Mouse (Mus musculus): Measurements from ENCODE around the gene Ppp1r9a. TPM values are rescaled to one million over a fixed set of nuclear protein-coding genes. Genes with fewer than 3 reads are reported as not detected.

The Ppp1r9a gene
- polyA plus RNA-seq, 2 experiments: 2.6 to 3.0 TPM

DNA sequence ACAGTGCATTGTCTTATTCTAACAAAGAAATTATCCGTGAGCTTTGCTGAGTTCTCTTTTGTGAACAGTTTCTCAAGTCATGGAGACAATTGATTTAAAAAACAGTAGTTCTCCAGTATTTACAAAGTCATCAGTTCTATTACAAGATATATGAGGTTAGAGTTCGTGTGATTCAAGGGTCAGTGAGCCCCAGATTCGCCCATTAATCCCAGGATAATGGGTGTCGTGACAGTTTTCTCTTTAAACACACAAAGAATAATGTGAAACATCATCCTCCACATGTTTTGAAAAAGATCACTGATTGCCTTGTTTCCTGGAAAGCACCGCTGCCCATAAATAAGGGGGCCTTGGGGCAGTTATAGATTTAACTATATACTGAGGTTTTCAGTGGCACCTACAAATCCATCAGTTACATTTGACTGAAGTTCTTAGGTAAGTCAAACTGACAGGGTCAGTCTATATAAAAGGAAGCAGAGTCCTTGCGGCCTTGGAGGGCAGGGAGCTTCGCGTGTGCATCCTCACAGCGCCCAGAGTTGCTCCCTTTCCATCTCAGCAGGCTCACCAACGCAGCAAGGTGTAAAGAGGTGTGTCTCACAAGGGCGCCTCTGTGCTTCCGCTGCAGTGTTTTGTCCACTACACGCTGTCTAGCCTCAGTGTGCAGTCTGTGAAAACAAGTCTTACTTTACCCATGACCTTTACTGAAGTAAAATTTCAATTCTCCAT, 126.6 kb downstream of the Ppp1r9a start:
- Histone ChIP-seq H3K27ac (no peak overlapping the region), H3K27me3 (ENCODE audit: control insufficient read depth, insufficient read depth, low read length) (no peaks in the 10 kb centered on the region), H3K4me3 (ENCODE audit: insufficient read depth in 1 of 2, low read depth in 2 of 2, low read length in 2 of 2) (no peak overlapping the region), H3K9ac (replicated peaks) (no peak overlapping the region), H3K4me1 (replicated peaks; ENCODE audit: control insufficient read depth in 2 of 2, insufficient read depth in 2 of 2, low read length in 1 of 2) (no peaks in the 10 kb centered on the region), H3K36me3 (replicated peaks; ENCODE audit: control insufficient read depth, insufficient read depth, low read depth) (no peaks in the 10 kb centered on the region), H3K4me2 (ENCODE audit: low read depth) (no peak overlapping the region), H3K9me3 (ENCODE audit: control insufficient read depth, low read length) (no peaks in the 10 kb centered on the region)
- TF ChIP-seq CTCF (IDR thresholded peaks at IDR 0.05; ENCODE audit: low read depth) (no peak), EP300 (IDR thresholded peaks at IDR 0.05; ENCODE audit: low read depth) (no peak)
- no peak for DNase-seq (ENCODE audit: low read depth in 3 of 3, low spot score in 3 of 3)
- no peak for ATAC-seq (ENCODE audit: insufficient read depth)
- 67% methylated on average over 13 of the region's 13 CpGs for WGBS (ENCODE audit: insufficient replicate concordance)

DNA sequence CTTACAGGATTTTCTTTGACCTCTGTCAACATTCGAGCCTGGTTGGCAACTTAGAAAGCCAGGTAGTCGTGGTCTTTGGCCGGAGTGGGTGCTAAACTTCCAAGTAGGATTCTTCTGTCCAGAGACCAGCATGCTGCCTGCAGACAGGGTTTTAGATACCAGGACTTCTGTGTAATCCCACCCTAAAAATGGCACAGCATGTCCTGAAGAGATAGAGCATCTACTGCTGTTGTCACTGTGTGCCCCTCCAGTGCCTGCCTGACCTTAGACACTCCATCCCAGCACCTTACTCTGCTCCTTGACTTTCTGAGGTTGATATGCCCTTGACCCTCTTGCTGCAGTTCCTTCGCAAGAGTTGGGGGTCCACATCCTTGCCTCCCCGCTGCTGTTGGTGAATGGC, 127.2 kb downstream of the Ppp1r9a start:
- Histone ChIP-seq H3K27me3 (ENCODE audit: control insufficient read depth, insufficient read depth, low read length) (no peaks in the 10 kb centered on the region), H3K4me1 (replicated peaks; ENCODE audit: control insufficient read depth in 2 of 2, insufficient read depth in 2 of 2, low read length in 1 of 2) (no peaks in the 10 kb centered on the region), H3K9me3 (ENCODE audit: control insufficient read depth, low read length) (no peaks in the 10 kb centered on the region), H3K27ac (no peak overlapping the region), H3K36me3 (replicated peaks; ENCODE audit: control insufficient read depth, insufficient read depth, low read depth) (no peaks in the 10 kb centered on the region), H3K4me2 (ENCODE audit: low read depth) (no peak overlapping the region), H3K9ac (replicated peaks) (no peak overlapping the region), H3K4me3 (ENCODE audit: insufficient read depth in 1 of 2, low read depth in 2 of 2, low read length in 2 of 2) (no peak overlapping the region)
- no peak for TF ChIP-seq CTCF (IDR thresholded peaks at IDR 0.05; ENCODE audit: low read depth)
- TF ChIP-seq EP300 (IDR thresholded peaks at IDR 0.05; ENCODE audit: low read depth): no peak
- WGBS (ENCODE audit: insufficient replicate concordance): 76% methylated on average over 5 of the region's 5 CpGs
- no peak for ATAC-seq (ENCODE audit: insufficient read depth)
- no peak for DNase-seq (ENCODE audit: low read depth in 3 of 3, low spot score in 3 of 3)

DNA sequence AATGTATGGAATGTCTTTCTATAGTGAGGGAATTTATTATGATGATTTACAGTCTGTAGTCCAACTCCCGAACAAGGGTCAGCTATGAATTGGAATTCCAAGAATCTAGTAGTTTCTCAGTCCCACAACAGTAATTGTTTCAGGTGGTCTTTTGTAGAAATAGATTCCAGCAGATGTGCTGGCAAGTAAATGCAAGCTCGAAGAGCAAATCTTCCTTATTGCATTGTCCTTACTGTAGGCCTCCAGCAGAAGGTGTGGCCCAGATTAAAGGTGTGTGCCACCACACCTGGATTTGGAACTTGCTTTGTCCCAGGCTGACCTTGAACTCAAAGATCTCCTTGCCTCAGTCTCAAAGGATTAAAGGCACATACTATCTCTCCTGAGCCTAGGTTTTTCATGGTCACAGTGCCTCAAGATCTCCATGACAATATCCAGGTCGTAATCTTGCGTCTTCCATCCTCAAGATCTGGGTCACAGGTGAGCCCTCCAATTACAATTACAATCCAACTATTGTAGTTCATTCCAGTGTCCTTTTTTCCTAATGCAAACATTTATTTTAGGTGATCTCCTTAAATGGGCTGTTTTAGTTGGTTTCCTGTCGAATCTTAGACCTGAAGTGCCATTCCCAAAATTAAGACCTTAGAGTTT, 130.4 kb downstream of the Ppp1r9a start:
- no peaks in the 10 kb centered on the region for H3K27me3 ChIP-seq (ENCODE audit: control insufficient read depth, insufficient read depth, low read length)
- no peak overlapping the region for H3K4me3 ChIP-seq (ENCODE audit: insufficient read depth in 1 of 2, low read depth in 2 of 2, low read length in 2 of 2)
- no peak overlapping the region for H3K9ac ChIP-seq (replicated peaks)
- H3K27ac ChIP-seq: no peak overlapping the region
- no peak for DNase-seq (ENCODE audit: low read depth in 3 of 3, low spot score in 3 of 3)
- TF ChIP-seq EP300 (IDR thresholded peaks at IDR 0.05; ENCODE audit: low read depth) (no peak), CTCF (IDR thresholded peaks at IDR 0.05; ENCODE audit: low read depth) (no peak)
- H3K9me3 ChIP-seq (ENCODE audit: control insufficient read depth, low read length): no peaks in the 10 kb centered on the region
- no peak for ATAC-seq (ENCODE audit: insufficient read depth)
- no peaks in the 10 kb centered on the region for H3K4me1 ChIP-seq (replicated peaks; ENCODE audit: control insufficient read depth in 2 of 2, insufficient read depth in 2 of 2, low read length in 1 of 2)
- no peaks in the 10 kb centered on the region for H3K36me3 ChIP-seq (replicated peaks; ENCODE audit: control insufficient read depth, insufficient read depth, low read depth)
- H3K4me2 ChIP-seq (ENCODE audit: low read depth): no peak overlapping the region
- 73% methylated on average over 5 of the region's 5 CpGs for WGBS (ENCODE audit: insufficient replicate concordance)

DNA sequence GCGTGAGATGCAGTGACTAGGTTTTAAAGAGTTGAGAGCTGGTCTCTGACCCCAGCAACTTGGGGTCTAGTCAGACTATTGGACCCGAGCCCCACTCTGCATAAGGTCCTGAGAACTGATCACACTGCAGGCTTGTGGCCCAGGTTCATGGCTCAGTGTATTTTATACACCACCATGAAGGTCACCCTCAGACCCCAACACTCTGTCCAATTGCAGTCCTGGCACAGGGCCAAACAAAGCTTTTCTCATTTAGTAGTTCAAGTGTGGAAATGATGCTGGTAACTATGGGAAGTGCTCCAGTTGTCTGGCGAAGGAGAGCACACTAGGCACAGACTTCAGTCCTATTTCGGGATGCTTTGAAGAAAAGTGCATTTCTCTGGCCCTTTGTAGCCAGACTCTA, 134.5 kb downstream of the Ppp1r9a start:
- Histone ChIP-seq H3K9me3 (ENCODE audit: control insufficient read depth, low read length) (no peaks in the 10 kb centered on the region), H3K36me3 (replicated peaks; ENCODE audit: control insufficient read depth, insufficient read depth, low read depth) (no peaks in the 10 kb centered on the region), H3K27me3 (ENCODE audit: control insufficient read depth, insufficient read depth, low read length) (no peaks in the 10 kb centered on the region), H3K4me2 (ENCODE audit: low read depth) (no peak overlapping the region), H3K4me3 (ENCODE audit: insufficient read depth in 1 of 2, low read depth in 2 of 2, low read length in 2 of 2) (no peak overlapping the region), H3K27ac (no peak overlapping the region), H3K9ac (replicated peaks) (no peak overlapping the region), H3K4me1 (replicated peaks; ENCODE audit: control insufficient read depth in 2 of 2, insufficient read depth in 2 of 2, low read length in 1 of 2) (no peaks in the 10 kb centered on the region)
- DNase-seq (ENCODE audit: low read depth in 3 of 3, low spot score in 3 of 3) (no peak), ATAC-seq (ENCODE audit: insufficient read depth) (no peak)
- 65% methylated on average over 4 of the region's 4 CpGs for WGBS (ENCODE audit: insufficient replicate concordance)
- TF ChIP-seq CTCF (IDR thresholded peaks at IDR 0.05; ENCODE audit: low read depth) (no peak), EP300 (IDR thresholded peaks at IDR 0.05; ENCODE audit: low read depth) (no peak)

DNA sequence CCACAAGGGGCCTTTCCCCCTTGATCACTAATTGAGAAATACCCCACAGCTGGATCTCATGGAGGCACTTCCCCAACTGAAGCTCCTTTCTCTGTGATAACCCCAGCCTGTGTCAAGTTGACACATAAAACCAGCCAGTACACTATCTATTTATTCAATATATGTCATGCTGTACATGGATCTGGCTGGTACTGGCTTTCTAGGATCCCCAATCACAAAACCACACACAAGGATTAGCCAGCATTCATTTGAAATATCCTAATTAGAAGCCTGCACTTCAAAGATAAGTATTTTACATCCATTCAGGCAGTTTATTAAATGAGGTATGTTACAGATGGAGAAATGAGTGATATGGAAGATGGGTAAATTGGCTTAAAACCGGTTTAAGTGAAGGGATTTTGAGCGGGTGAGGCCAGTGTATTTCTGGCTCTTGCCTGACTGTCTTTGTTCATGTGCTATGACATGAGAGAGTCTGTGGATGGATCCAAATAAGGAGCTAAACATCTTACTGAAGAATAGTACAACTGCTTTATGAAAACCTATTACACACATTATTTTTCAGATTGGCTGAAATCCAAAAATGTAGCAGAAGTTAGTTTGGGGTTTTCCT, 135.5 kb downstream of the Ppp1r9a start:
- Histone ChIP-seq H3K36me3 (replicated peaks; ENCODE audit: control insufficient read depth, insufficient read depth, low read depth) (no peaks in the 10 kb centered on the region), H3K4me3 (ENCODE audit: insufficient read depth in 1 of 2, low read depth in 2 of 2, low read length in 2 of 2) (no peak overlapping the region), H3K27me3 (ENCODE audit: control insufficient read depth, insufficient read depth, low read length) (no peaks in the 10 kb centered on the region), H3K4me2 (ENCODE audit: low read depth) (no peak overlapping the region), H3K9ac (replicated peaks) (no peak overlapping the region), H3K9me3 (ENCODE audit: control insufficient read depth, low read length) (no peaks in the 10 kb centered on the region), H3K27ac (no peak overlapping the region), H3K4me1 (replicated peaks; ENCODE audit: control insufficient read depth in 2 of 2, insufficient read depth in 2 of 2, low read length in 1 of 2) (no peaks in the 10 kb centered on the region)
- DNase-seq (ENCODE audit: low read depth in 3 of 3, low spot score in 3 of 3): no peak
- TF ChIP-seq CTCF (IDR thresholded peaks at IDR 0.05; ENCODE audit: low read depth): no peak
- TF ChIP-seq EP300 (IDR thresholded peaks at IDR 0.05; ENCODE audit: low read depth): no peak
- 41% methylated on average over 2 of the region's 2 CpGs for WGBS (ENCODE audit: insufficient replicate concordance)
- ATAC-seq (ENCODE audit: insufficient read depth): no peak
